Mouse (Mus musculus) thymus, postnatal 25 days (tissue): ENCODE measurements around the gene Mcf2l.

Source experiments
- DNase-seq: peaks from one replicate; pipeline ENCODE4 v3.0.0; 2022

The Mcf2l gene

GRCm38 (mm10) chr8:12874194-12874791 is 687 bp downstream of the Mcf2l start:
- peak; percentile 21 for DNase-seq

- DNase-seq: no peak
These were observed 1.4 kb downstream of the Mcf2l start for GRCm38 (mm10) chr8:12874971-12875370.

DNA sequence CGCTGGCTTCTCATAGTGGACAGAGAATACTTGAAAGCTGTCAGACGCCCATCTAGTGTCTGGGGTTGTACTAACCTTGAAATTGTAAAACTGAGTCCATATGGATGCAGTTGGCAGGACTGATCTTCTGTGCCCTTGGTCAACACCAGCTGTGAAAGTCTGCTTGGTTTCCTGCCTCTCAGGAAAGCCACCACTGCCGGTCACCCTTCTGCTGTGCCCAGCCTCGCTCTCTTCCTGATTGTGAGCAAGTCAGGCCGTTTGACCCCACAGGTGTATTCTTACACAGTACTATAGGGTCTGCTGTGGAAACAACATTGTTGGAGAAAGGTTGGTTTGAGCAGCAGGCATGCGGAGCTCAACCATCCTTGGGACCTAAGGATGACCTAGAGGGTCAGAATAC is 3.5 kb downstream of the Mcf2l start:
- no peak for DNase-seq

- DNase-seq: no peak
These were observed 6.6 kb downstream of the Mcf2l start for GRCm38 (mm10) chr8:12880163-12880562.

- no peak for DNase-seq
These were observed 9.7 kb downstream of the Mcf2l start for GRCm38 (mm10) chr8:12883051-12884004.

DNA sequence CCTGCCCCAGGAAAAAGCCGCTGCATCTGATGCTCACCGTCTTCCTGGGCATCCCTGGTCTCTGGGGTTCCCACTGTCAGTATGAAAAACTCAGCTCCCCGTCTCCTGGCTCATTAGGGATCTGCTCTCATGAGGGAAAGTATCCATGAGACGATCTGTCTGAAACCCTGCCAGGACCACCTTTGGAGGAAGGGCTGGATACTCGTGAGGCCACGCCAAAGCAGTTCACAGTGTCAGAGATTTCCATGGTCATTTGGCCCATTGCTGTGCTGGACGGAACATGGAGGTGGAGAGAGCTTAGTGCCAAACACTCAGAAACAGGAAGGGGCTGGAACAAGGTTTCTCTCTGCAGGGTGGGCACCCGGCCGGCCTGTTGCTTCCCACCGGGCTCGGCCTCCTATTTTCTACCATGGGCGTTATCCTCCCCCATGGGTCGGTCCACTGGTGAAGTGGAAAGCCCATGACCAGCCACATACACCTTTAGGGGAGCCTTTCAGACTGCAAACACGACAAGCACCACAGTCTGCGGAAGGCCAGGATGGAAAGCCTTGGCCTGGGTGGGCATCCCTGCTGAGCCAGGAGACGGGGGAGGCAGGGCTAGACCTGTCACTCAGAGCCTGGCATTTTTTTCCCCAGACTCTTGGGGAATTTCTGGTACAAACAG is 14.3 kb downstream of the Mcf2l start:
- no peak for DNase-seq

- DNase-seq: no peak
These were observed 15.5 kb downstream of the Mcf2l start for GRCm38 (mm10) chr8:12889046-12889598.

DNA sequence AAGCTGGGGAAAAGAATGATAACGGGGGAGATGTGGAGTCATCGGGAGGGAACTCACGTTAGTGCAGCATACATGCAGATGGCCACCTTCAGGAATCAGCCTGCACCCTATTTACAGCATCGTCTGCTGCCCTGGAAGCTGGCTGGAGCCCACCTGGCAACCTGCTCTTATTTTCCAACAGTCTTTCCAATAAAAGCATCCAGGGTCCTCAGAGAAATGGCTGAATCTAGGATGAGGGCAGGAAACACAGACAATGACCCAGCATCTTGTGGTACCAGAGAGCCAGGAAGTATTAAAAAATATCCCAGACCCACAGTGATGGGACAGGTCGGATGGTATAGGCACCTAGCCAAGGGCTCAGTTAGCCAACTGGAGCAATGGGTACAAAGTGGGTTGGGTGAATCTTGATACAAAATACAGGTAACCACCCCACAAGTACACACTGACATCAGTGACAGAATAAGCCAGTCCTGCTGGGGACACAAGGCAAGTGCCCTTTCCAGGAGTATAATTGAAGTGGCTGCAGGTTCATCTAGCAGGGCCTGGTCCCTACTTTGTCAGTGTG is 19.4 kb downstream of the Mcf2l start:
- no peak for DNase-seq

DNA sequence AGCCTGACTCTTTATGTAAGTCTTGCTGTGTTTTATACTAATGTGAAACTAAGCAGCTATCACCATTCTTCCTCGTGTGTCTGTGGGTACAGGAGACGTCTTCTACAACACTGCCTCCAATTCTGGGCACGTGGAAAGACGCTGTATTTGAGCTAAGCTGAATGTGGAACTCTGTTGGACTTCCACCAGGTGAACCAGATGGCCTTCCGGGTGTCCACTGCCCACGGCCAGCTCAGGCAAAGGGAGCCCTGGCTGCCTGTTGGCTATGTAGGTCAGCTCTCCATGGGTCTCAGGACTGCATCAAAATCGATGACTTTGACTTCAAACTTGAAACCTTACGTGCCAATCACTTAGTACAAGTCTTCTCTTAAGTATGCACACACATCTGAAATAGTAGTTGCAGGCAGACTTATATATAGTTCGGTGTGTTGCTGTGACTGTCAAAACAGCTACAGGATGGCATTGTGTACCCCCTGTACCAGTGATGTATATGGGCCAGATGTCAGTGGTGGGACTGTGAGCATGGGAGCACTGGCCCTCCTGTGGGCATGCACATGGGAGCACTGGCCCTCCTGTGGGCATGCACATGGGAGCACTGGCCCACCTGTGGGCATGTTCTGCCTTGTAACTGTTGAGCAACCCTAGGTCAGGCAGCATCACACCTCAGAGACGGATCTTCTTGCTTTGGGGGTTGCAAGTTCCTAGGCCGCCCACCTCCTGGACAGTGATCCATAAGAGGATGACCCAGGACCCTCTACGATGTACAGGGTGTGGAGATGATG is 20.4 kb downstream of the Mcf2l start:
- no peak for DNase-seq

GRCm38 (mm10) chr8:12894783-12895534 is 21.4 kb downstream of the Mcf2l start:
- DNase-seq: no peak

GRCm38 (mm10) chr8:12895535-12896150 is 22.0 kb downstream of the Mcf2l start:
- no peak for DNase-seq

DNA sequence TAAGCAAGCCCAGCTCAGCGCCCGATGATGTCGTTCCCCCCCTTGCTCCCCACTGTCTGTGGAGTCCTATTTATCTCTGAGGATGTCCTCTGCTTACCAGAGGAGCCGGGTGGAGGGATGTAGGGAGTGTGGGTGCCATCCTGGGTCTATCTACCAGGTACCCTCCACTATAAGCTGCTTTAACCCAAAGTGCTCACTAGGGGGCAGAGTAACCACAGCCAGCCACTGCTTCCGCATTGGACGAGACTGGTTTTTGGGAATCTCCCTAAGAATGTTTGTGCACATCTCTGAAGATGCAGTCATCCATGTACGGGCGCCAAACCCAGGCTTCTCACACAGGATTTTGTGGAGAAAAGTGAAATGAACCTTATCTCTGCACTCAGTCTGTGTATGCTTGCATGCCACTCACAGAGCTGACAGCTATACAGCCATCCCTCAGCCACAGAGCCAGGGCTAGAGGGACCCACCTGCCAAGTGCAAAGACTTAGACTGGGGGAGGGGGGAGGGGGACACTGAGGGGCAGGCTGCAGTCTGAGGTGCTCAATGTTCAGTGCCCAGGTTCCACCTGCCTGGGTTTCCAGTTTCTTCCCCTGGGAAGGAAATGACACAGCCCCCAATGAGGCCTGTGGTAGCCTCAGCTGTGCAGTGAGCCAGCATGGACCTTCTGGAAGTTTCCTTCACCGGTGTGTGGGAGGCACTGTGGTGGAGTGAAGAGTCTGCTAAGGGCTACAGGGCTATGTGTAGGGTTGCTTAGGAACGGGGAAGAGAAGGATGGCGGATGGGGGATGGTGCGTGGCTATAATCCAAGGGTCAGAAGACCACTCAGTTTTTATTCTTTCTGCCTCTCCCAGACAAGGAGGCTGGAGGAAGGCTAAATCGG is 23.1 kb downstream of the Mcf2l start:
- DNase-seq: peak; percentile 45

- no peak for DNase-seq
These were observed 24.2 kb downstream of the Mcf2l start for GRCm38 (mm10) chr8:12897815-12898214.

GRCm38 (mm10) chr8:12903790-12904415 is 30.3 kb downstream of the Mcf2l start:
- no peak for DNase-seq

- no peak for DNase-seq
These were observed 31.5 kb downstream of the Mcf2l start for GRCm38 (mm10) chr8:12905122-12905521.

- no peak for DNase-seq
These were observed 32.2 kb downstream of the Mcf2l start for GRCm38 (mm10) chr8:12905599-12906321.

- DNase-seq: no peak
These were observed 33.0 kb downstream of the Mcf2l start for GRCm38 (mm10) chr8:12906597-12906996.

GRCm38 (mm10) chr8:12907730-12908129 is 34.1 kb downstream of the Mcf2l start:
- no peak for DNase-seq

DNA sequence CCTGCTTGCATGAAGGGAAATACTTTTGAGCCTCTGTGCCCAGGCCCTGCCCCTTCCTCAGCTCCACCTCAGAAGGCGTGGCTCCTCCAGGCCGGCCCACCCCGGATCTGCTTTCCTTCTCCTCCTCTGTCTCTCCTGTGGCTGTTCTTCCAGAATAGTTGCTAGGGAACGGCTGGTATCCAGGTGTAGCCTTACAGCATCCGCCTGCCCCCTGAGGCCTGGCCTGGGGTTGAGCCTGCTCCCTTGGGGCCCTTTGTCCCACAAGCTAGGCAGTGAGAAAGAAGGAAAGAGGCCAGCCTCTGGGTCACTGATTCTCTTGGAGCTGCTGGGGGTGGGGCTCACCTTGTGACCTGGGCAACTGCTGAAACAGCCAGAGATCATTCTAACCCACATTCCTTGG is 38.4 kb downstream of the Mcf2l start:
- no peak for DNase-seq
